Mouse (Mus musculus) lung, postnatal 0 days (tissue): ENCODE measurements around the gene Pnmt.

ENCODE experiments used
- CTCF ChIP-seq: IDR thresholded peaks from 2 replicates; pipeline ENCODE4 v1.5.1; 2016; ENCODE audit warnings: antibody characterized with exemption, mild to moderate bottlenecking
- EP300 ChIP-seq: IDR thresholded peaks from 2 replicates; pipeline ENCODE4 v1.6.1; 2016; ENCODE audit warnings: antibody characterized with exemption, mild to moderate bottlenecking, control low read depth

DNA sequence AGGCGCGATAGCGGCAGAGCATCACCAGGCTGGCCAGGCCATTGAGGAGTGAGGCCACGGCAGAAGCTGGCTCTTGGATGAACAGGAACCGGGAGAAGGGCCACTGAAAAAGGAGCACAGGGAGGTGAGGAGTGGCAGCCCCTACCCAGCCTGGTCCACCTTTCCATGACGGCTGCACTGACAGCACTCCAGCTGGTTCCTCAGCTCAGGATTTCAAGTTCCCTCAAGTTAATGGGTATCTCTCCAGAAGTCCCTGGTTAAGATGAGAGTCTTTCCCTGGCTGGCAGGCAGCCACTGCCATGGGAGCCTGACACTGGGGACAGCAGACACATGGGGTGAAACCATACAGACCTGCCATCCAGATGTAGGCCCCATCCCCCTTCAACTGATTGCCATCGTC, 11.7 kb downstream of the Pnmt start:
- TF ChIP-seq CTCF, result no peak
- TF ChIP-seq EP300, result no peak
